Mouse (Mus musculus) kidney, postnatal 36 days (tissue): ENCODE results near the gene Anks1b.
A peak's percentile ranks its signal among the peaks of the same experiment; 100 is the strongest.

Experiments
- DNase-seq, 2 experiments: peaks; one replicate each; pipeline ENCODE4 v3.0.0; 2021 to 2022; ENCODE audit warnings: mixed read lengths in 2 of 2

Anks1b gene

DNA sequence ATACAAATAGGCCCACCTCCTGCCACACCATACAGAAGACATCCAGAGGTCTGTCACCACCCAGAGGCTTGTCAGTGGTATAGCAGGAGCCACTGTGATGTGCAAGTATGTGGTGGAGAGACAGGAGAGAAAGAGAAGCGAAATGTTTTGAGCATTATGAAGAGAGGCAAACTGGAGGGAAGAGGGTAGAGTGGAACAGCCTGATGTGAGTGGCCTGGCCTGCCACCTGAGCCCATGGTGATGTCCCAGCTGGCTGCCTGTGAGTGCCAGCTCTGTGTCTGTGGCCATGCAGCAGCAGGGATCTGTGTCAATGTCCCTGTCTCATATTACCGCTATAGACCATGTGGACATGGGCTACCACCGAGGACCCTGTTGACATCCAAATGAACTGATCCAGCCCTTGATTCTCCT lies 102.1 kb downstream of the Anks1b start:
- peak in 1 of 2 experiments; percentile 7 for DNase-seq

DNA sequence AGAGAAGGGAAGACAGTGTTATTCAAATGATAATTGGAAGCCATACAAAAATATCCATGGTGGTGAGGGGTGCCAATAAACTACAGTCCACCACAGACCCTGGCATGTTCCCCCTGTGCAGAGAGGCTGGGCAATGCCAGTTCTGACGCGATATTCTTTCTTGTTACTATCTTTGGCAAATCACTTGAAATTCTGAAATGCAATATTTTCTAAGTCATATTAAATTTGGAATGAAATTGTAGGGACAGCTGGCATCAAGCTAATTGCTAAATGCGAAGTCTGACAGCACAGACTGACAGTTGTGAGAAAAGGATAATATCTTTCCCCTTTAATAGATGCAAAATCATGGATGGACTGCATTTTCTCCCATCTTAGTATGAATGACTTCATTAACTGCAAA lies 103.3 kb downstream of the Anks1b start:
- no peak for DNase-seq

DNA sequence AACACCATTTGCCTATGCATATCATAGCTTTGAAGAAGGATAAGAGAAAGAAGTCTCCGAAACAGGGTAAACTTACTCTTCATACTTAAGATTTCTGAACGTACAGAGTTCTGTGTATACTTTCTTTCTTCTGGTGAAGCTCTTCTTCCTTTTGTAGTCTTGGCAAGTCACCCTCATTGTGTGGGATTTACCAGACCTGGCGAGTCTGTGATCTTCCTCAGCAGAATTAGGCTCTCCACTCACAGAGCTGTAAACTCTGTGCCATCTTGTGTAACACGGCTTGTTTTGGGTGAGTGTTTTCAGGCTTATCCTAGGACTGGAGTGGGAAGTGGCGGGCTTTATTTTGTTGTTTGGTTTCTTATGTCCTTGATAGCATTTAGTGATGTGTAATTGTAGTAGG lies 120.9 kb downstream of the Anks1b start:
- DNase-seq, result no peak

DNA sequence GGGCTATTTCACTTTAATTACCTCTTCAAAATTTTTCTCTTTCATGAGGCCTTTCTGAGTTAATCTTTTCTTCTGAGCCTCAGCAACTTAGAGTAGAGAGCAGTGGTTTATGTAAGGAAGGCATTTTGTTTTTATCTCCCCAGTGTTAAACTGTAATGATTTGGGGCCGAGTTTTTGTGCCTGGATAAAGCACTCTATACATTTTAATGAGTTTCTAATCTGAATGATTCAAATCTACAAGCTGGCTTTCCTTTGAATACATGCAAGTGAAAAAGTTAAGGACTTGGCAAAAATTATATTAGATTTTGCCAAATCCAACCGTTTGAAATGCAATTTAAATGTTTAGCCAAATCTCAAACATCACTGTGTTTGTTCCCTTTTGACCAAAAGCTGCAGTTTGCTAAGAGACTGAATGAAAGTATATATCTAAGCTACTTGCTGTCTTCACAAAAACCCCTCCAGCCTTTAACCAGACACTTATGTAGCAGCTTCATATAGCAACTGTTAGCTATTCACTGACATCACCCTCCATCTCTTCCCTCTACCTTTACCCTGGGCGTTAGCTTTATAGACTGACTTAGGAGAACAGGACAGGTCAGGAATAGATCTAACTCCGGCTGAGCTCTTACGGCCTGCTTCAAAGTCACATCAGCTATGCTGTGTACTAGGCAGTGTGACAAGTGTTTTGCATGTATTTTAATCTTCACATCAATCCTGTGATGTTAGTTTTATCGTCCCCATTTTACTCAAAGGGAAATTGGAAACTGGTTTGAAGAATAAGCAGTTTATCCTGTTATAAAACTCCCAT lies 122.5 kb downstream of the Anks1b start:
- no peak for DNase-seq

DNA sequence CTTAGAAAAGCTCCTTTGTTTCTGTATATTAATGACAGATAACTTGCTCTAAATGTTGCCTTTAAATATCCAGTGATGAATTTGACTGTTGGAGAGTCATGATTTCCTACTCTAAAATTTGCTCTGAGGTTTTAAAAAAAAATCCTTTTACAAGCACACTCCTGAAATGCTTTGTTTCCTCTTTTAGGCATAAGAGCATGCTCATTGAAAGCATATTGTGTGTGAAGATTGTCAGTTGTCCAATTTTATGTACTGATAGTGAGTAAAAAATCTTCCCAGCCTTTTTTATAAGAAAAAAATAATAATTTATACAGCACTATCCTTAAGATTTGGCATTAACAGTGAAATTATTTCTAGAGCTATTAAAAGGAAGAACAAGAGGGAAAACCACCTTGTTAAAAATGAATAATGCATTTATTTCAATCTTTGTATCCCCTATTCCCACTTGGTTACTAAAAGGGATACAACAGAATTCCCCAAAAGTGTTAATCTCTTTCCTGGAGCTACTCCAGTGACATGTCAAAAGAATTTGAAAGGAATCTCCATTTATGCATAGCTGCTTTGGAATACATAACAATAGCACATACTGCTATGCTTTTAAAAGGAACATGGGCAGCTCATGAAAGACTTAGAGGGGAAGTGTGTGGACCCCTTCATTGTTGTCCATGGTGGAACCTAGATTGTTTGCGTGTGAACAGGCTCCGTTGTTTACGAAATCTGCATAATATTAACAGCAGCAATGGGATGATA lies 130.8 kb downstream of the Anks1b start:
- DNase-seq, result no peak

DNA sequence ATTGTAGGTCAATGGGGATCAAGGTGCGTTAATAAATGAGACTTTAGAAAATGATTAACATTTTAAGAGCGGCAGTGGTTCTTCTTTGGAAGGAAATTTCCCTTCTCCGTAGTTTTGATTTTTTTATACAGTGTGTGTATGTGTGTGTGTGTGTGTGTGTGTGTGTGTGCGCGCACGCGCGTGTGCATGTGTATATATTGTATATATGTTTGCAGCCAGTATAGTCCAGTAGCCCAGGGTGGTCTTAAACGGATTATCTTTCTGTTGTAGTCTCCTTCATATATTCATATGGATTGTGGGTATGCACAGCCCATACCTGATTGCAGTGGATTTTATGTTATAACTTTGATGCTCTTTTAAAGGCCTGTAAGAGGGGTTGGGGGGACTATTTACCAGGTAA lies 131.6 kb downstream of the Anks1b start:
- no peak for DNase-seq

DNA sequence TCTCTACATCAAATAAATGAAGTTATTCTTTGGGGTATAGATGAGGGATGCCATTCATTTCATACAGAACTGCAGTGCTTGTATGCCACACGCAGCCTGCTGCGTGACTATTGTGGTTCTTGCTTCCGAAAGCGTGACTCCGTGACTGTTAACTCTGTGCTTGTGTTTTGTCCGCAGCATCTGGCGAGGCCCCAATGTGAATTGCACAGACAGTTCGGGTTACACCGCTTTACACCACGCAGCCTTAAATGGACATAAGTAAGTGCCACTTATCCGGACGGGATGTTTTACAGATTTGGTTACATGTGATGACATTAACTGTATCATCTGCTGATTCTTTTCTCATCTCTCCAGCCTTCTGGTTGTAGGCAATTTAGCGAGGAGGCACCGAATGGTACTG lies 159.7 kb downstream of the Anks1b start:
- no peak for DNase-seq

DNA sequence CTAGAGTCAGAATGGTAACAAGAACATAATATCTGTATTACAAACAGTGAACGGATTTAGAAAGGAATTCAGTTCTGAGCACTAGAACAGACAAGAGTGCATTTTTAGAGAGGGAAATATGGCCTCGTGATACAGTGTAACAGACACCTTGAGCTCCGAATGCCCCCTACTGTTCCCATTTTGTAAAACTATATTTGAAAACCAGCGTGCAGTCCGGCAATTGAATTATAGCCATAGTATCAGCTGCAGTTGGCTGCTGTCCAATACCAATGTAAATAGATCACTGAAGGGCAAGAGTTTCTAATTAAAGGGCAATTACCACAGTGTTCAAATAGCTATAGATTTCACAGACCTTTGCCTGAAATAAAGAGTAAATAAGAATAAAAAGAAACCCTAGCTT lies 170.0 kb downstream of the Anks1b start:
- no peak for DNase-seq

DNA sequence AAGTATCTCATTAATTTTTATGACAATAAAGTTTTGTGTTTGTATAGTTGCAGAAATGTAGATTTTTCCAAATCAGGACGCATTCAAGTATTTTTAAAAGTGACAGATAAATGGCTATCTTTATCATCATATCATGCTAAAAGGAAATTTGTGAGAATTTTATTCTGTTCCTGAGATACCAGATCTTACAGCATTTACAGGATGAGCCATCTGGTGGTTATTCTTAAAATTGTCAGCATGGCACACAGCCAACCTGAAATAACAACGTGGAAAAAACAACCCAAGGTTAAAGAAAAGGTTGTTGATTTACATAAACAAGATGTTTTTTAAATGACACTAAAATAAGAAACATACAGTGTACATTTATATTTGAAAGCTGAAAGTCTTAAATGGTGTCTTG lies 170.5 kb downstream of the Anks1b start:
- peak; percentile 1 to 45 for DNase-seq

DNA sequence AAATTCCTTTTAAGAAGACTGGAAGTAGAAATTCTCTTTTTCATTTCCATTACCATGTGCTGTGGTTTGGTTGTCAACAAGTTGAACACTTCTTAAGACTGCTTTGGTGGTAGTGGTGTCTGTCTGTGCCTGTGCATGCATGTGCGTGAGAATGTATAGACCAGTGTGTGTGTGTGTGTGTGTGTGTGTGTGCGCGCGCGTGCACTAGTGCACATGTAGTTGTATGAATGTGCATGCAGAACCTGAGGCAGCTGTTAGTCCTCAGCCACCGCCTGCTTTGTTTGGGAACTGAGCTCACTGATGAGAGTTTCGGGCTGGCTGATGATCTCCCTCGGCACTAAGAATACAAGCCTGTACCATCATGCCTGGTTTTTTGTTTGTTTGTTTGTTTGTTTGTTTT lies 170.9 kb downstream of the Anks1b start:
- no peak for DNase-seq

DNA sequence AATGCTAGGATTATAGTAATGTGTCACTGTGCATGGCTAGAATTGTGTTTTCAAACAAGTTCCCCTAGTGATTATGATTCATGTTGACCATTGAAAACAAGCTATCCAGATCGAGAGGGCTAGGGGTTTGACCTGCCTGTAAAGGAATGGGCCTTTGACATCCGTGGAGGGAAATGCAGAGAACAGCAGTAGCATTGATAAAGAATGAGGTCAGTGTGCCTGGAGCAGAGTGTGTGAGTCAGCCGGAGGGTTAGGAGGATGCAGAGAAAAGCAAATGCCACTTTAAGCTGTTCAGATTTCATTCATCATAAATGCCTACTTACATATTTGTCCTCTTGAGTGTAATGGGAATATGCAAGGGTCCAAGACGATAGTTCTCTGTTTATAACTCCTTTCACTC lies 195.3 kb downstream of the Anks1b start:
- DNase-seq, result no peak

DNA sequence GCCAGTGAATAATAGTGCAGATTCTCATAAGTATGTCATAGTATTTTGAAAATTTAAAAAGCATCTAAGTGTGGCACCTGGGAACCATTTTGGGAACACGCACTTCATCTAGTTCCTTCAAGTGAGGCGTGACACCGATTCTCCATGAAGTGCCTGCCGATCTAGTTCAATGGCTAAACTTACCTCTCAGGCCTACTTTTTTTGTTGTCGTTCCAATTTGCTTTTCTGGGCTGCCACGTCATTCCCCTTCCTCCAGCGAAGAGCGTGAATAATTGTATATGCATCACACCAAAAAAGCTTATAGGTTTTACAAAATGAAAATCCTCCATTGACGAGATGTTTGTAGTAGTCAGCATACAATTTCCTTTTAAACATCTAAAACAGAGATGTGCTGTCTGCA lies 204.6 kb downstream of the Anks1b start:
- DNase-seq, result no peak

DNA sequence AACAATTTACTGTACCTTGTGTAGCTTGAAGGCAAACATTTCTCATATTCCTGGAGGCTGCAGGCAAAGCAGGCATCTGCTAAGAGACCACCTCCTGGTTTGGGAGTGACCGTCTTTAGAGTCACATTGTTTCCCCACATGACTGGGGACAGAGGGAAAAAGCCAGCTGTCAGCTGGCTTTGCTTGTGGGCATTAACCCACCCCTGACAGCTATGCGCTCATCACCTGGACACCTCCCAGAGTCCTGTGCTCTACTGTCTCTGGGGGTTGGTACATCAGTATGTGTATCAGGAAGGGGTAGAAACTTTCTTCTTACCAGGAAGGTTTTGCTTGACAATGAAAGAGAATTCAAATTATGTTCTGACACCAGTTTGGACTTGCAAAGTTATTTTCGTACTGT lies 207.8 kb downstream of the Anks1b start:
- no peak for DNase-seq

DNA sequence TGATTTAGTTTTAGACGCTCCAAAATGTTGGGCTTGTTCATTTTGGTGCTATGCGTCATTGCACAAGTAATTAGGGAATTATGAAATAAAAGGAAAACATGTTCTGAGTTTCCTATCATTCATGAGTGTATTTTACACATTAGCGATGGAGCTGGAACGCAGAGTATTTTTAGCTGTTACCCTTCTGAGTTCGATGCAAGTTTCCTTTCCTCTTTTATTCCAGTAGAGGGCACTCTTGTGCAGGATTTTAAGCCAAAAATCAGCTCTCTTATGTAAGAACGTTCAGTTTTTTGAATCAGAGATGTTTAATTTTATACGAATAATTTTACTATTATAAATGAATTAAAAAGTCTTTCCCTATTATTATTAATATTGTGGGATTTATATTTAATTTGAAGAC lies 208.3 kb downstream of the Anks1b start:
- DNase-seq, result peak in 1 of 2 experiments; percentile 8

DNA sequence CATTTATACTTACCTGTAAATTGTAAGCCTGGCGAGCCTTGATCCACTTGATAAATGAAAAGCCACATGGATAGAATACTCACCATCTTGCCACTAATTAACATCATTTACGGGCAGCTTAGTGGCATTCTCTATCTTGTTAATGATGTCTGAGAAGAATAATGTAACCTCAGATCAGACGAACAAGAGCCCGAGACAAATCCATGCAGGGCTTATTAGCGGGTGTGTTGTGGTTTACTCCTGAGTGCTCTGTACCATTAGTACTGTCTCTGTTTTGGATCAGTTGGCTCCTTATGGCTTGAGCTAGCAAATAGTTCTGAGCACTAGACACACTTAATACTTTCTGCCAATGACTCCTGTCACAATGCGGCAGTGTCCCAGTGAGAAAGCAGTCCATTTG lies 220.6 kb downstream of the Anks1b start:
- DNase-seq, result no peak

DNA sequence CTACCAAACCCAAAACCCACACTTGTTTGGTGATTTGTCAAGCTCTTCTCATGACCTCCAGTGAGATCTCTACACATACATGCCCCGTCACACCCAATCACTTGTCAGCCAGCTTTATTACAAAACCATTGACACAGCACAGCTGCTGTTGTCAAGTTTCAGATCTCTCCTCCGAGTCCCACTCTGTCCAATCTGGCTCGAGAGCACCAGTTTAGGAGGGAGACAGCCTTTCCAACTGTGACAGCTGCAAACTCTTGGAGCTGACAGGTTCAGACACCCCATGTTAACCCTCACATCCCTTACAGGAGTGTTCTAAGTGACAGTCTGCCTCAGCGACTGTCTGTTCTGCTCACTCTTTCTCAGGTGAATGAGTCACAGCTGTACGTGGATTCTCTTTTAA lies 239.4 kb downstream of the Anks1b start:
- no peak for DNase-seq

DNA sequence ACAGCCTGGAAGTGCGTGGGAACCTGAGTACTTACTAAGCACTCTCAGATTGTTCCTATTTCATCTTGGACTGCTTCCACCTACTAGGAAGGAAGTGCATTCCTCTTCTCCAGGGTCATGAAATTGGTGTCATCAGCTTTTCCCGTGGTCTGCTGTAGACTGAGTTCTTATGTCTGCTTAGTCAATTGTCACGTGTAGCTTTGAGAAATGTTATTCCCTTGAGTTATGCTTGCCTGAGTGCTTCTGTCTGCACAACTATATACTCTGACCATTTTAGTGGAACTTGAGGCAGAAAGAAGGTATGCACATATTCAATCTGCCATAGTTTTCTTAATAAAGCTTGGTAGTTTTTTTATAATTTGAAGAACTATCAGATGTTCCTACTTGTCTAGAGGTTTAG lies 243.6 kb downstream of the Anks1b start:
- DNase-seq, result no peak

DNA sequence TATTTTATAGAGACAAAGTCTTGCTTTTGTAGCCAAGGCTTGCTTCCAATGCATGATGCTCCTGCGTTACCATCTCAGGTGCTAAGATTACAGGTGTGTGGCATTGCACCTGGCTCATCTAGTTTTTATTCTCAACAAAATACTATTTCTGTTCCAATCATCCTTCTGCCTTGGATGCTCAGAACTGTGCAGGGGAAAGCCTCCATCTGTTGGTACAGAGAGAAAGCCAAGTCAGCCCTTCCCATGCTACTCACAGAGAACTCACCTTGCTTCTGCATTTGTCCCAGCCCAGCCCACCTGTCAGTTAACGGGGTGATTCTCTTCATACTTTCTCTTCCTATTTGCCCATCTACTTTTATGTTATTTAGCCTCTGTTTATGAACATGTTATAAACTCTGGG lies 244.5 kb downstream of the Anks1b start:
- DNase-seq, result no peak

DNA sequence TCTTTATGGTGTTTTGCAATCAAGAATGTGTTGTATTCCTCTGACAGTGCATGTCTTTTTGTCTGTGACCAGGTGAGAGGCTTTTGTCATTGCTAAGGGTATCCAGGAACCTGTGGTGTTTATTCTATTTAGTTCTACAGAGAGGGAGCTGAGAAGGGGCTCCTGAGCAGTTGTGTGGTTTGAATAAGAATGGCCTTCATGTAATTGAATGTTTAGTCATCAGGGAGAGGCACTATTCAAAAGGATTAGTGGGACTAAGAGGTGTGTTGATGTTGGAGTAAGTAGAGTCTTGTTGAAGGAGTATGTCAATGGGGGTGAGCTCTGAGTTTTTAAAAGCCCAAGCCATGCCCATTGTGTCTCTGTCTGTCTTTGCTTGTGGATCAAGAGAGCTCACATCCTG lies 264.2 kb downstream of the Anks1b start:
- no peak for DNase-seq

DNA sequence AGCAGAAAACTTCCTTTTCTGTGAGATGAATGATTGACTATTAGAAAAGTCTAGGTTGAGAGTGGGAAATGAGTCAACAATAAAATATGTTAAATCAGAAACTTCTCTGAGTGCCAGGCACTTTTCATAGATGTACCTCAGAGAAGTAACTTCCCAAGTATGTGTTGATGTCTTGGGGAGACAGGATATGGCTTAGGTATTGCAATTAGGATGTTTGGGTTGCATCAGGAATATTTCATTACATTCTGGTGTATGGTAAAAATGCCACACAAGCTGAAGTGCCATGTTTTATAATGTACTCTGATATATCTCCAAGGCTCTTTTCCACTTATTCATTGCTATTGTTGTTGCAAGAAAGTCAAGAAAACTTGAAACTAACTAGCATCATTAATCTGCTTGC lies 267.6 kb downstream of the Anks1b start:
- no peak for DNase-seq

DNA sequence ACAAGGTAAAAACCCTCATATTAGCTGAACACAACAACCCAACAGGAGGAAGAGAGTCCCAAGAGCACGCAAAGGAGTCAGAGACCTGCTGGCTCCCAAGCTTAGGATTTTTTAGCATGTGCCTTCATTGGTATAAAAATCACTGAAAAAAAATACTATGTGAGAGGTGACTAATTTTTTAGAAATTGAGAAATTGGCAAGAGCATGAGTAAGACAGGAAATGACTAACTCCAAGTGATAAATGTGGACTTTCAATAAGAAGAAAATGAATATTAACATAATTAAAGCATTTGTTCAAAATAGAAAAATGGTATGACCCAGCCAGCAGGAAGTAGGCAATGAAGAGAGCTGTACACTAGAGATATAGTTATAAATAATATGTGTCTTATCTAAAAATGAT lies 271.1 kb downstream of the Anks1b start:
- no peak for DNase-seq

DNA sequence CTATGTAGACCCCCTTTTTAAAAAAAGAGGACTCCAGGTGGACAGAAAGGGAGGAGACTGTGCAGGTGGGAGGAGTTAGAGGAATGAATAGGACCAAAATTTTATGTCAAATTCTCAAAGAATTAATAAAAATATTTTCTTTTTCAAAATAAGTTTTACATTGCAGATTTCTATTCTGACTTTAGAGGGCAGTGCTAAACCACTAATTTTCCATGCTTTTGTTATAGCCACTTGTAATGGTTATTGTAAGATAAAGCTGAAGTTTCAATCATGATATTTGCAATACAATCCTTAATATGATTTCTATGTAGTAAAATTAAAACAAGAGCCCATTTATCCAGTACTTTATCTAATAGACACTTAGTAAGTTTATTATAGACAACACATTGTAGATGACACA lies 278.2 kb downstream of the Anks1b start:
- DNase-seq, result no peak

DNA sequence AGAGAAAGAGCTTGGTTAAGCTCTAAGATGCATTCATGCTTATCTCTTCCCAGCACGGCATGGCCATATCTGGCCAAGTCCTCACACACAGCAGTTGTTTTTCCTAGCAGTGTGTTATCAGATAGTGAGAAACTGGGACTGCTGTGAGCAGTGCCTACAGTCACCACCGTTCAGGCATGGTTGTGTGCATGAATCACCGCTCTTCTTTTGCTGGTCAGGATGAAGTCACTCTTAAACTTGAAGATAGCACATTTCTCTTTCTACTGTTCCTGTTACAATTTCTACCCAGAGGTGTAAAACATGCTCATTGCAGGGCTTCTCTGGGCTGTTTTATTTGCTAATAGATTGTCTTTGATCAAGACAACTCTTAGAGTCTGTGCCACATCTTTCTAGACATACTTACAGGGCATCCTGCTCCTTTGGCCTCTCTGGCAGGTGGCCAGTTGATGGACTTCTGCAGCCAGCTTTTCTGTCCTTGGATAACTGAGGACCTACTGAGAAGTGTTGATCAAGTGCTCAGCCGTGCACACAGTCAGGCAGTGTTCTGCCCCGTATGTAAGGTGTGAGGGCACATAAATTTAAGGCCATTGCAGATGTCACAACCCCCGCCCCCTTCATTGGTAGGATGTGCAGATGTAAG lies 296.8 kb downstream of the Anks1b start:
- peak in 1 of 2 experiments; percentile 2 for DNase-seq

DNA sequence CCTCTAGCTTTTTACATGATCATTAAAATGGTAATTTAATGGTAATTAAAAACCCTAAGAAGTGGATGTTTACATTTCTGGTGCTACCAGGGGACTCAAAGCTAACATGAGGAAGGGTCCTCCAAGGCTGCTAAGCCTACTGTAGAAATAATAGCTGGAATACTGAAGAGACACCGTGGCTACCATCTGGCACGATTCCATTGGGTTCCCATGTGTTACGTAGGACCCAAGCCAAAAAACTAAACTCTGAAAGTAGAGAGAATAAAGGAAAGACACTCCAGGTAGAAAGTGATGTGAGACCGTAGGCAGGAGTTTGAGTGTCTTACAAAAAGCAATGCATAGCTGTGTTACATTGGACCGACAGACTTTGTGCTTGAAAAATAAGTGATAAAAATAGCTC lies 317.1 kb downstream of the Anks1b start:
- DNase-seq, result no peak
